Mouse (Mus musculus): ENCODE measurements at regions not wholly inside any gene's neighbourhood (a gene's known extent, or its start where the extent isn't known, plus 50 kb on each side); places are given as distances from the start of the nearest gene placed in this dataset.
A peak's percentile ranks its signal among the peaks of the same experiment; 100 is the strongest.
"Not testable (repeated sequence)": the region's sequence is repeated elsewhere in the genome, so short reads cannot be mapped to it uniquely, and the experiment has no call there.

GRCm38 (mm10) chr10:23674633-23675515 is 112.2 kb downstream of the Rps12 start:
- Histone ChIP-seq H3K4me2 (replicated peaks; ENCODE audit: low read depth, low read length, severe bottlenecking) (no peak overlapping the region), H3K4me1 (ENCODE audit: control insufficient read depth, insufficient read depth, low read length) (peaks cover 24% of the 10 kb centered on the region), H3K4me3 (replicated peaks; ENCODE audit: low read length) (no peak overlapping the region), H3K9me3 (ENCODE audit: control insufficient read depth, low read length) (no peaks in the 10 kb centered on the region), H3K27ac (replicated peaks; ENCODE audit: low read depth, low read length) (0 out of 2 replicates have a peak overlapping the region, but pooled peaks have one; percentile 6), H3K9ac (ENCODE audit: low read depth, low read length, severe bottlenecking) (no peak overlapping the region), H3K27me3 (ENCODE audit: control insufficient read depth, insufficient read depth, low read length) (no peaks in the 10 kb centered on the region), H3K36me3 (ENCODE audit: control insufficient read depth, insufficient read depth, low read length) (no peaks in the 10 kb centered on the region)
- no peak for TF ChIP-seq POLR2A (IDR thresholded peaks at IDR 0.05; ENCODE audit: borderline replicate concordance, extremely low read depth, insufficient read depth, insufficient read length)
- DNase-seq (ENCODE audit: low spot score) (peak; percentile 47), ATAC-seq (ENCODE audit: low FRiP score, low read depth) (no peak)
- 47% methylated on average over 16 of the region's 16 CpGs for WGBS

GRCm38 (mm10) chr10:23672296-23672695 is 114.8 kb downstream of the Rps12 start:
- Histone ChIP-seq H3K36me3 (ENCODE audit: control insufficient read depth, insufficient read depth, low read length) (no peaks in the 10 kb centered on the region), H3K27me3 (ENCODE audit: control insufficient read depth, insufficient read depth, low read length) (no peaks in the 10 kb centered on the region), H3K4me2 (replicated peaks; ENCODE audit: low read depth, low read length, severe bottlenecking) (no peak overlapping the region), H3K4me1 (ENCODE audit: control insufficient read depth, insufficient read depth, low read length) (peaks cover 24% of the 10 kb centered on the region), H3K4me3 (replicated peaks; ENCODE audit: low read length) (no peak overlapping the region), H3K9ac (ENCODE audit: low read depth, low read length, severe bottlenecking) (no peak overlapping the region), H3K9me3 (ENCODE audit: control insufficient read depth, low read length) (no peaks in the 10 kb centered on the region), H3K27ac (replicated peaks; ENCODE audit: low read depth, low read length) (no peak overlapping the region)
- 36% methylated on average over 4 of the region's 4 CpGs for WGBS
- DNase-seq (ENCODE audit: low spot score) (no peak), ATAC-seq (ENCODE audit: low FRiP score, low read depth) (no peak)
- TF ChIP-seq POLR2A (IDR thresholded peaks at IDR 0.05; ENCODE audit: borderline replicate concordance, extremely low read depth, insufficient read depth, insufficient read length): no peak

GRCm38 (mm10) chr10:23671494-23671893 is 115.6 kb downstream of the Rps12 start:
- TF ChIP-seq POLR2A (IDR thresholded peaks at IDR 0.05; ENCODE audit: borderline replicate concordance, extremely low read depth, insufficient read depth, insufficient read length): no peak
- Histone ChIP-seq H3K4me1 (ENCODE audit: control insufficient read depth, insufficient read depth, low read length) (peaks cover 17% of the 10 kb centered on the region), H3K4me3 (replicated peaks; ENCODE audit: low read length) (no peak overlapping the region), H3K27me3 (ENCODE audit: control insufficient read depth, insufficient read depth, low read length) (no peaks in the 10 kb centered on the region), H3K4me2 (replicated peaks; ENCODE audit: low read depth, low read length, severe bottlenecking) (no peak overlapping the region), H3K9me3 (ENCODE audit: control insufficient read depth, low read length) (no peaks in the 10 kb centered on the region), H3K36me3 (ENCODE audit: control insufficient read depth, insufficient read depth, low read length) (no peaks in the 10 kb centered on the region), H3K27ac (replicated peaks; ENCODE audit: low read depth, low read length) (no peak overlapping the region), H3K9ac (ENCODE audit: low read depth, low read length, severe bottlenecking) (no peak overlapping the region)
- no peak for DNase-seq (ENCODE audit: low spot score)
- 34% methylated on average over 8 of the region's 8 CpGs for WGBS
- ATAC-seq (ENCODE audit: low FRiP score, low read depth): no peak

GRCm38 (mm10) chr10:23665916-23666315 is 121.2 kb downstream of the Rps12 start:
- not testable (repeated sequence) for ATAC-seq (ENCODE audit: low FRiP score, low read depth); H3K4me3 ChIP-seq (replicated peaks; ENCODE audit: low read length); H3K27ac ChIP-seq (replicated peaks; ENCODE audit: low read depth, low read length); H3K9ac ChIP-seq (ENCODE audit: low read depth, low read length, severe bottlenecking); DNase-seq (ENCODE audit: low spot score); H3K4me2 ChIP-seq (replicated peaks; ENCODE audit: low read depth, low read length, severe bottlenecking); H3K36me3 ChIP-seq (ENCODE audit: control insufficient read depth, insufficient read depth, low read length); H3K27me3 ChIP-seq (ENCODE audit: control insufficient read depth, insufficient read depth, low read length); H3K9me3 ChIP-seq (ENCODE audit: control insufficient read depth, low read length); H3K4me1 ChIP-seq (ENCODE audit: control insufficient read depth, insufficient read depth, low read length)
- 79% methylated on average over 8 of the region's 8 CpGs for WGBS

- no peak for DNase-seq (ENCODE audit: low spot score)
- no peak for TF ChIP-seq POLR2A (IDR thresholded peaks at IDR 0.05; ENCODE audit: borderline replicate concordance, extremely low read depth, insufficient read depth, insufficient read length)
- no peak for ATAC-seq (ENCODE audit: low FRiP score, low read depth)
- Histone ChIP-seq H3K27ac (replicated peaks; ENCODE audit: low read depth, low read length) (no peak overlapping the region), H3K4me3 (replicated peaks; ENCODE audit: low read length) (no peak overlapping the region), H3K4me1 (ENCODE audit: control insufficient read depth, insufficient read depth, low read length) (no peaks in the 10 kb centered on the region), H3K36me3 (ENCODE audit: control insufficient read depth, insufficient read depth, low read length) (no peaks in the 10 kb centered on the region), H3K27me3 (ENCODE audit: control insufficient read depth, insufficient read depth, low read length) (no peaks in the 10 kb centered on the region), H3K9me3 (ENCODE audit: control insufficient read depth, low read length) (no peaks in the 10 kb centered on the region), H3K9ac (ENCODE audit: low read depth, low read length, severe bottlenecking) (no peak overlapping the region), H3K4me2 (replicated peaks; ENCODE audit: low read depth, low read length, severe bottlenecking) (no peak overlapping the region)
- 65% methylated on average over 4 of the region's 4 CpGs for WGBS
Observed at GRCm38 (mm10) chr10:23626201-23626600, 160.9 kb downstream of the Rps12 start.
